Mouse (Mus musculus) T-helper 2 cell (primary cell): Measurements from ENCODE around the gene Ralgds.

ENCODE experiments used
- in situ Hi-C: fragments of 300-600 bp; cut with MboI, MseI; formaldehyde crosslinking; loops from one replicate; pipeline ENCODE4 v1.15.1; 2025; ENCODE audit warnings: high pct_unique_total_duplicates

Ralgds gene

GRCm38 (mm10) chr2:28557452-28557851, 44.5 kb downstream of the Ralgds start:
- in situ Hi-C loops = no loop called here

GRCm38 (mm10) chr2:28563303-28563702, 50.4 kb downstream of the Ralgds start, which contains the start of gene Cel:
TSS of gene Cel (minus strand) at chr2:28563403.
- in situ Hi-C loops = no loop called here

GRCm38 (mm10) chr2:28563830-28564229, 50.9 kb downstream of the Ralgds start:
- in situ Hi-C loops = no loop called here

DNA sequence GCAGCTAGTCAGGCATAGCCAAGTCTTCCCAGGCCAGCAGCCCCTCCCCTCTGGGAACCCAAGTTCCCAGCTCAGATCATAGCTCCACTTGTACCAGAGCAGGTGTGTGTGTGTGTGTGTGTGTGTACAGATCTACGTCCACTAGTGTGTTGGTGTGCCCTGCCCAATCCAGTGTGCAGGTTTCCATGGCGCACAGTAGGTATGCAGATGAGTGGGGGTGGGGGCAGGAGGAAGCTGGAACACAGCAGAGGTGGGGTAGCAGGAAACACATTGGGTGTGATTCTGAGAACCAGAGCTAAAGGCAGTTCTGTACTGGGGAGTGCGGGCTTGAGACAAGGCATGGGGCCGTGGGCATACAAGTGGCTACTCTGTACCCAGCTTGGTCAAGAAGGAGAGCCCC, 51.5 kb downstream of the Ralgds start:
- in situ Hi-C loops = no loop called here

DNA sequence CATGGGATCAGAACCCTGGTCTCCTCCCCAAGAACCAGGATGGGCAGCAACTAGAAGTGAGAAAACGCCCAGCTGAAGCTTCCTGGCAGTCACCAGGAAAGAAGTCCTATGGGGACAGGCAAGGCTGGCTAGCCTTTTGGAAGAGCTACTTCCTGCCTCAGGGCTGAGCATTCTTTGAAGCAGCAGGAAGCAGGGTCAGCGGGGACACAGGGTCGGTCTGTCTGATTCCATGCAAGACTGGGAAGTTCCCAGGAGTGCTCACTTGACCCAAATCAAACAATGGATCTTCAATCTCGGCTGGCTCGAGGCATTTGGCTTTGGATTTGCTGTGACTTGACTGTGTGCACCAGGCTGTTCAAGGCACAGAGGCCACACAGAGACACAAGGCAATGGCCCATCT, 53.6 kb downstream of the Ralgds start:
- in situ Hi-C loops = no loop called here

GRCm38 (mm10) chr2:28569903-28570302, 57.0 kb downstream of the Ralgds start:
- in situ Hi-C loops = no loop called here

DNA sequence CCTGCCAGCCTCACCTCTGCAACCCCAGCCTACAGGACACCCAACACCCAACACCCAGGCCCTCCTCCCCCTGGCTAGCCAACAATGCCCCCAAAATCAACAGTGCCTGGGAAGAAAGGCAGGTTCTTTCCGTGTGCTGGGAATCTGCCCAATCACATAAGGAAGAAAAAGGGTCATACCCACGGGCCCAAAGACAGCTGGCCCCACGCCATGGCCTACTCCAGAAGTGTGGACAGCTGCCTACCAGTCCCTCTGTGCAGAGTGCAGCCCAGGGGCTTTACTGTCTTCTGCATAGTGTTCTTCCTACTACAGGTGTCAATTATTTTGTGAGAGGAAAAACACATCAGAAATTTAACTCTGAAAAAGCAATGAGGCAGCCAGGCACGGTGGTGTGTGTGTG, 62.4 kb downstream of the Ralgds start:
- in situ Hi-C loops = no loop called here

GRCm38 (mm10) chr2:28576815-28577214, 63.9 kb downstream of the Ralgds start:
- in situ Hi-C loops = no loop called here

DNA sequence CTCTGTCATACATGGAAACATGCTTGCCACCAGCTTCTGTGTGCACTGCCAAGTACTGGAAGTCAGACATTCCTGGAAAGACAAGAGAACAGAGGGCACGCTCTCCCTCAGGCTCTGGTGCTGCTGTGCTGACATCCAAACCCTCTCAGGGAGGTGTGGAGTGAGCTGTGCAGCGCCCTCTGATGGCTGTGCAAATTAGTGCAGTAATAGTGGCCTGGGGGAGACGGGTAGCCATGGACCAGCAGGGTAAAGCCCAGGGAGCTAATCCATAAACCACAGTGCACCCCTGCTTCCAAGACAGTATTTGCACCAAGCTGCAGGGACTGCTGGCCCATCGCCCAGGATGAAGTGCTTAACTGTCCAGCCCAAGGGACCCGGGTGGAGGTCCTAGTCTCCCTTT, 65.1 kb downstream of the Ralgds start:
- in situ Hi-C loops = no loop called here

DNA sequence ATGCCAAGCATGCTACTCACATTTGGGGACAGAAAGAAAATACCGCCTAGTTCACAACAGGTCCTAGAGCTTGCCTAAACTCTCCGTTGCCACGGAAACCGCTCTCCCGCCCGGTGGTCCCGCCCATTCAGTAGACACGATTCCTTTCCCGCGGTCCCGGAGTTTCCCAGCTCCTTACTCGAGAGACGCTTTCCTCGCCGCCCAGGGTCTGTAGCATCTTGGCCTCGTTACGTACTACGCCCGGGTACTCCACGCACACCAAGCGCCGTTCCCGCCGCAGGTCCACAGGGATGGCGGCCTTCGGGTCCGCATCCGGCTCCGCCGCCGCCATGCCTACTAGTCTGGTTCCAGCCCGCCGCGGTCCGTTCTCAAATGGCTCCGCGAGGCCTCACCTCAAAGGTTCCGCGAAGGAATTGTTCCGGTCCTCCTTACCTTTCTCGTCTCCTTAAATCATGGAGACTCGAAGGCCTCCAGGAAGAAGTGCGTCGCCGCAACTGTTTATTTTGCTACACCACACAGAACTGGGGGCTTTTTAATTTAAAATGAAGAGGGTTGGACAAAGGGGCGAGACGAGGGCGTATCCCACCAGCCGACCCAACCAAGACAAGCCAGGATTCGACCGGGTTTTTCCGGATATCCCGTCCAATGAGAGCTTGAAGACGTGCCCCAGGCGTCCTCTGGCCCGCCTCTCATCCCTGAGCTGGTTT, 69.9 kb downstream of the Ralgds start:
- in situ Hi-C loops = no loop called here

DNA sequence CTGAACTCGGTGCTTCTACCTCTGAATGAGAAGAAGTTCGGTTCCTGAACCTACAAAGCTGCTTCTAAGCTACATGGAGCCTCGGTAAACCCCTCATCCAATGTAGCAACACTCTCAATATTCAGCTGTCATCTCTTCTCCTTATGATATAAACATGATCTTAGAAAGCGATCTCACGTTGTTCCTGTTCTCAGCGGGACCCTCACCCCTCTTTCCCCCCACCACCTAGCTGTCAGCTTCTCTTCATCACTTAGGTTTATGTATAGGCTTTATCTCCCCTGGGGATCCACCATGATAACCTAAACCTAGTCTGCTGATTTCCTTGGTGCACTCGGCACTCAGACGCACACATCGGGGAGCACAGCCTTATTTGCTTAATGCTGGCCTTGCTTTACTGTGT, 70.7 kb downstream of the Ralgds start, which contains the start of gene Gtf3c5:
Gtf3c5 (minus strand) TSS at position 101 of the 400 bp plus-strand sequence.
- in situ Hi-C loops = no loop called here

GRCm38 (mm10) chr2:28585043-28585571, 72.2 kb downstream of the Ralgds start:
- in situ Hi-C loops = loop anchor here (5.0 kb wide), 1 partner anchor 37 kb away; the partner anchor contains the start of gene Gfi1b

GRCm38 (mm10) chr2:28585730-28586129, 72.8 kb downstream of the Ralgds start:
- in situ Hi-C loops = loop anchor here (5.0 kb wide), 1 partner anchor 37 kb away; the partner anchor contains the start of gene Gfi1b

DNA sequence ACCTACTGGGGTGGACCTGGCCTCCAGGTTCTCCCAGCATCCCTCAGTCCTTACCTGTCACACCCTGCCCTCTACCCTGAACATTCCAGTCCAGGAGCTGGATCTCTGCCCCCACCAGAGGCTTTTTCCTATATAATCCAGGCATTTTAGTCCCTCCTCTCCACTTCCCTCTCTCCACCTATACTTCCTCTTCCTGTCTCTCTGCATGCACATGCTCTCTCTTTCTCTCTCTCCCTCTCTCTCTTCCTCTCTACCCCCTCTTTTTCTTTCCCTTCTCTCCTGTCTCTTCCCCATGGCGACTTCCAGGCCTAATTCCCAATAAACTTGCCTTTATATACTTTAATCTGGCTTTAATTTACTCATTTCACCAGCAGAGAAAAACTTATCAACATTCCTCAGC, 75.6 kb downstream of the Ralgds start:
- in situ Hi-C loops = loop anchor here (5.0 kb wide), 1 partner anchor 34 kb away; the partner anchor contains the start of gene Gfi1b

DNA sequence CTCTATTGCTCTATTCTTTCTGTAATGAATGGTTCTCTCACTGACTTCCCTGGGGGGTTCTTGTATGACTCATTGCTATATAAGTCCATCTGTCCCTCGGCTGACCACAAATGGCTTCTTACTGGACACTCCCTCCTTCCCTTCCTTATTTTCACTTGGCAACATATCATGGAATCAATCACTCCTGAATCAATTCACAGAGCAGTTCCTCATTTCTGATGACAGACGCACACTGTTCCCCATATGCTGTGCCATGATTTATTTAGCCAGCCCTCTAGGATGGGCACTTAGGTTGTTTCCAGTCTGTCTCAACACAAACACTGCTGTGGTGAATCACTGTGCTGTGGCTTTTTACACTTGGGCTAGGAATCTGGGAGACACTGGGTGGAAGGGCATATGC, 78.6 kb downstream of the Ralgds start:
- in situ Hi-C loops = no loop called here

GRCm38 (mm10) chr2:28592809-28593208, 79.9 kb downstream of the Ralgds start:
- in situ Hi-C loops = no loop called here

DNA sequence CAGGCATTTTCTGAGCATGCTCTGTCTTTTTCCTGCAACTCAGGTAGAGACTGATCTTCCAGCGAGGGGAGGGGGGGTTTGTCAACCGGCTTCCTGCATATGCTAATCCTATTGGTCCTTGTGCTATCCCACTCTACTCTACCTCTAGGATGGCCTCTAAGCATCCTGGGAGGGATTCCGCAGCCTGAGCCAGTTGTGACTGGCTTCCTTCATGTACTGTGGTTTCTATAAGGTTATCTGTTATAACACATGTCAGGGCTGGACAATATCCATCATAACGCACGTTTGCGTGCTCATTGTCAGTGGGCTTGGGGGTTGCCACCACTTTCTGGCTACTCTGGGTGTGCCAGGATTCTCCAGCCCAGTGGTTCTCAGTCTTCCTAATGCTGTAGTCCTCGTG, 83.1 kb downstream of the Ralgds start:
- in situ Hi-C loops = no loop called here

GRCm38 (mm10) chr2:28596998-28597397, 84.1 kb downstream of the Ralgds start:
- in situ Hi-C loops = no loop called here

GRCm38 (mm10) chr2:28597733-28598547, 85.0 kb downstream of the Ralgds start:
- in situ Hi-C loops = no loop called here

- in situ Hi-C loops = no loop called here
These were observed 86.0 kb downstream of the Ralgds start for GRCm38 (mm10) chr2:28598692-28599568.

DNA sequence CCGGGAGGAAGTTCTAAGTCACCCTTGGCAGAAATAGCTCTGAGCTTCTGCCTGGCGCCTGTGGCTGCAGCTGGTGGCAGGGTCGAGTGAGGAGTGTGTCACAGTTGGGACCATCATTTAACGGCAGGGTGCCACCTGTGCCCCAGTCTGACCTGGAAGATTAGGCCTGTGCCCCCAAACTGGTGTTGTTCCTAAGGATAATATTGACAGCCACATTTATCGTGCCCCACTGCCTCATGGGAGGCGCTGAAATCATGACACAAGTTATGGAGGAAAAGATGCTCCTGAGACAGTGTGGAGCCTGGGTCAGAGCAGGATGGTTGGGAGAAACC, 86.6 kb downstream of the Ralgds start:
- in situ Hi-C loops = no loop called here
